Mouse (Mus musculus) ovary, adult 18-20 months (tissue): ENCODE measurements at regions not wholly inside any gene's neighbourhood (a gene's known extent, or its start where the extent isn't known, plus 50 kb on each side); places are given as distances from the start of the nearest gene placed in this dataset.
A peak's percentile ranks its signal among the peaks of the same experiment; 100 is the strongest.
"Not testable (repeated sequence)": the region's sequence is repeated elsewhere in the genome, so short reads cannot be mapped to it uniquely, and the experiment has no call there.

Experiments used
- DNase-seq: peaks from one replicate; pipeline ENCODE4 v3.0.0; 2022; ENCODE audit warnings: low spot score, mixed read lengths

- DNase-seq, result peak; percentile 13
These were observed 149.6 kb upstream of the Rtl1 start for GRCm38 (mm10) chr12:109749711-109750243.

GRCm38 (mm10) chr12:109754986-109755385, 154.9 kb upstream of the Rtl1 start:
- no peak for DNase-seq

GRCm38 (mm10) chr12:109764293-109764692, 164.2 kb upstream of the Rtl1 start:
- DNase-seq, result no peak

- DNase-seq, result not testable (repeated sequence)
These were observed 166.5 kb upstream of the Rtl1 start for GRCm38 (mm10) chr12:109766602-109767001.

- DNase-seq, result no peak
These were observed 172.4 kb upstream of the Rtl1 start for GRCm38 (mm10) chr12:109772543-109772942.

GRCm38 (mm10) chr12:109773909-109774313, 173.8 kb upstream of the Rtl1 start:
- DNase-seq, result no peak

GRCm38 (mm10) chr12:109798846-109799245, 198.7 kb upstream of the Rtl1 start:
- no peak for DNase-seq

GRCm38 (mm10) chr12:109799395-109799794, 199.3 kb upstream of the Rtl1 start:
- DNase-seq, result no peak

GRCm38 (mm10) chr12:109827241-109827915, 227.2 kb upstream of the Rtl1 start:
- DNase-seq, result no peak

- DNase-seq, result no peak
These were observed 230.3 kb upstream of the Rtl1 start for GRCm38 (mm10) chr12:109830303-109831020.

GRCm38 (mm10) chr12:109832964-109833363, 232.8 kb upstream of the Rtl1 start:
- no peak for DNase-seq

GRCm38 (mm10) chr12:109836521-109836920, 236.4 kb upstream of the Rtl1 start:
- no peak for DNase-seq

GRCm38 (mm10) chr12:109839126-109839587, 239.0 kb upstream of the Rtl1 start:
- no peak for DNase-seq

- DNase-seq, result no peak
These were observed 239.9 kb upstream of the Rtl1 start for GRCm38 (mm10) chr12:109839946-109840524.

- no peak for DNase-seq
These were observed 244.8 kb upstream of the Rtl1 start for GRCm38 (mm10) chr12:109844723-109845601.

GRCm38 (mm10) chr12:109845602-109845906, 245.4 kb upstream of the Rtl1 start:
- no peak for DNase-seq

GRCm38 (mm10) chr12:109856336-109856735, 256.2 kb upstream of the Rtl1 start:
- DNase-seq, result no peak

- DNase-seq, result no peak
These were observed 257.6 kb upstream of the Rtl1 start for GRCm38 (mm10) chr12:109857705-109858104.

- DNase-seq, result no peak
These were observed 264.7 kb upstream of the Rtl1 start for GRCm38 (mm10) chr12:109864826-109865225.

- no peak for DNase-seq
These were observed 270.9 kb upstream of the Rtl1 start for GRCm38 (mm10) chr12:109871021-109871420.

GRCm38 (mm10) chr12:109874466-109874865, 274.3 kb upstream of the Rtl1 start:
- DNase-seq, result no peak

- no peak for DNase-seq
These were observed 281.0 kb upstream of the Rtl1 start for GRCm38 (mm10) chr12:109881108-109881507.
